Mouse (Mus musculus) adrenal gland (tissue): ENCODE measurements around the gene Scai.
"Not testable (repeated sequence)": the region's sequence is repeated elsewhere in the genome, so short reads cannot be mapped to it uniquely, and the experiment has no call there.

Experiments
- intact Hi-C: fragments of 180-260 bp; cut with DNase I; formaldehyde crosslinking; loops from one replicate; pipeline ENCODE4 v1.15.1; 2025
- long read RNA-seq, 2 experiments: library from polyadenylated mRNA; unstranded; transcript quantifications; one replicate each; pipeline ENCODE4 v2.0.0; 2020; ENCODE audit warnings: borderline replicate concordance in 1 of 2; ENCODE audit not compliant: insufficient replicate concordance in 1 of 2

The Scai gene
- long read RNA-seq, experiment 1, partial matches to known transcripts = 0 of 2 reads
- long read RNA-seq, experiment 1, other reads (novel, unspliced or antisense) = 1 of 2 reads
- long read RNA-seq, experiment 2, full-length matches to known transcripts = 1 of 2 reads
- long read RNA-seq, experiment 2, partial matches to known transcripts = 0 of 2 reads
- long read RNA-seq, experiment 2, other reads (novel, unspliced or antisense) = 1 of 2 reads

- intact Hi-C loops = loop anchor here (5.0 kb wide), 1 partner anchor 123 kb away; the partner anchor contains the start of gene Golga1
These were observed at the start of gene Scai for GRCm38 (mm10) chr2:39190561-39191056. Gene Scai (minus strand): TSS chr2:39190734.

GRCm38 (mm10) chr2:39226731-39227130 lies 36.2 kb upstream of the Scai start:
- intact Hi-C loops = no loop called here

GRCm38 (mm10) chr2:39226019-39226640 lies 35.6 kb upstream of the Scai start, which contains the start of gene Ppp6c:
Gene Ppp6c (minus strand): TSS chr2:39226451.
- intact Hi-C loops = no loop called here

GRCm38 (mm10) chr2:39225331-39226018 lies 34.9 kb upstream of the Scai start:
- intact Hi-C loops = not testable (repeated sequence)

GRCm38 (mm10) chr2:39224621-39225020 lies 34.1 kb upstream of the Scai start:
- intact Hi-C loops = no loop called here

GRCm38 (mm10) chr2:39220010-39220409 lies 29.5 kb upstream of the Scai start:
- intact Hi-C loops = no loop called here

GRCm38 (mm10) chr2:39219034-39219433 lies 28.5 kb upstream of the Scai start:
- intact Hi-C loops = no loop called here

GRCm38 (mm10) chr2:39217150-39217549 lies 26.6 kb upstream of the Scai start:
- intact Hi-C loops = no loop called here

- intact Hi-C loops = no loop called here
These were observed 20.2 kb upstream of the Scai start for GRCm38 (mm10) chr2:39210738-39211137.

- intact Hi-C loops = no loop called here
These were observed 12.8 kb upstream of the Scai start for GRCm38 (mm10) chr2:39203359-39203758.

GRCm38 (mm10) chr2:39194809-39195208 lies 4.3 kb upstream of the Scai start:
- intact Hi-C loops = loop anchor here (5.0 kb wide), 1 partner anchor 128 kb away; the partner anchor contains the start of gene Golga1

GRCm38 (mm10) chr2:39189961-39190560 lies 473 bp downstream of the Scai start:
- intact Hi-C loops = loop anchor here (5.0 kb wide), 1 partner anchor 123 kb away; the partner anchor contains the start of gene Golga1

- intact Hi-C loops = no loop called here
These were observed 4.6 kb downstream of the Scai start for GRCm38 (mm10) chr2:39185942-39186341.

GRCm38 (mm10) chr2:39183587-39183986 lies 6.9 kb downstream of the Scai start:
- intact Hi-C loops = no loop called here

GRCm38 (mm10) chr2:39160996-39161395 lies 29.5 kb downstream of the Scai start:
- intact Hi-C loops = no loop called here

GRCm38 (mm10) chr2:39157916-39158315 lies 32.6 kb downstream of the Scai start:
- intact Hi-C loops = no loop called here

- intact Hi-C loops = no loop called here
These were observed 33.7 kb downstream of the Scai start for GRCm38 (mm10) chr2:39156821-39157220.

GRCm38 (mm10) chr2:39150943-39151342 lies 39.6 kb downstream of the Scai start:
- intact Hi-C loops = no loop called here

GRCm38 (mm10) chr2:39148075-39148474 lies 42.5 kb downstream of the Scai start:
- intact Hi-C loops = no loop called here

GRCm38 (mm10) chr2:39146469-39146868 lies 44.1 kb downstream of the Scai start:
- intact Hi-C loops = no loop called here

GRCm38 (mm10) chr2:39142357-39142948 lies 48.1 kb downstream of the Scai start:
- intact Hi-C loops = no loop called here
